In genomic region chr5:97839271-97839923, GRCm38 (mm10) we compare ENCODE assay signal across 20 mouse cellular contexts.
A peak's percentile ranks its signal among the peaks of the same experiment; 100 is the strongest.
DNase-seq lines count a peak whose midpoint lies in the region; TF ChIP-seq lines count a peak whose summit lies in the region.
"Had no signal": no experiment of that assay in that cellular context is flagged by ENCODE, and none has a peak within 500 bp of the region (broad histone marks: within the 10 kb centered on the region; RNA-seq: fewer than 3 reads in every experiment).

No protein-coding gene starts in this region.

- intact Hi-C loops in left cerebral cortex, adult 2 months (cut with DNase I), result no loop called here

- no peak overlapping the region for H3K9ac ChIP-seq in ES-E14 (ENCODE audit: insufficient read depth, low read depth, low read length, poor library complexity, severe bottlenecking)
- H3K9ac ChIP-seq: embryonic facial prominence, embryonic 12.5 days; forebrain, embryonic 13.5 days; forebrain, embryonic 15.5 days; forebrain, postnatal 0 days had no signal

- H3K27ac ChIP-seq in ES-E14 (ENCODE audit: insufficient read depth, low read depth, low read length, poor library complexity, severe bottlenecking), result no peak overlapping the region
- H3K27ac ChIP-seq in left cerebral cortex, adult 2 months, result no peak overlapping the region
- H3K27ac ChIP-seq: embryonic facial prominence, embryonic 10.5 days; embryonic facial prominence, embryonic 12.5 days; forebrain, embryonic 13.5 days; forebrain, embryonic 15.5 days had no signal

- in situ Hi-C loops in ES-E14 (cut with MboI; ENCODE audit: low sequenced_read_pairs in 2 of 2, unreplicated experiment in 2 of 2), result no loop called here

- DNase-seq in ES-CJ7 (ENCODE audit: low read depth, low spot score), result peak; percentile 82
- peak; percentile 60 for DNase-seq in ES-E14 (ENCODE audit: low read depth, low spot score)
- peak; percentile 13 for DNase-seq in WW6 (ENCODE audit: low read depth, low spot score)
- DNase-seq in brain, adult 2 months (ENCODE audit: low read depth, low spot score), result peak; percentile 41
- DNase-seq in left cerebral cortex, adult 2 months (ENCODE audit: extremely low spot score in 1 of 2, low spot score in 2 of 2), result no peak
- DNase-seq in c-Kit-positive CD71-positive TER-119-positive erythroid progenitor cells, embryonic 14.5 days (ENCODE audit: low spot score), result no peak
- DNase-seq in lung, postnatal 25 days (ENCODE audit: low spot score), result no peak
- DNase-seq: adrenal gland, adult 8-10 months; adrenal gland, postnatal 14 days; adrenal gland, postnatal 36 days; cerebellum, adult 11-12 months; cerebellum, adult 2 months; cerebellum, adult 9-10 months; cerebellum, postnatal 10 days; cerebellum, postnatal 25 days; forebrain, postnatal 0 days had no signal

- H3K4me1 ChIP-seq in ES-E14 (ENCODE audit: control insufficient read depth in 2 of 2, insufficient read depth in 2 of 2, low read length in 2 of 2, poor library complexity in 1 of 2), result peaks cover 0 to 2% of the 10 kb centered on the region in 2 experiments; a peak in 1 of 4 replicates
- H3K4me1 ChIP-seq: embryonic facial prominence, embryonic 12.5 days; forebrain, embryonic 13.5 days; forebrain, embryonic 15.5 days had no signal

- H3K36me3 ChIP-seq in ES-E14 (ENCODE audit: control insufficient read depth, insufficient read depth, low read length, poor library complexity, severe bottlenecking), result no peaks in the 10 kb centered on the region
- H3K36me3 ChIP-seq: embryonic facial prominence, embryonic 10.5 days; embryonic facial prominence, embryonic 12.5 days; forebrain, embryonic 15.5 days had no signal

- no peaks in the 10 kb centered on the region for H3K9me3 ChIP-seq in ES-E14 (ENCODE audit: control insufficient read depth, insufficient read depth, low read depth, low read length)
- H3K9me3 ChIP-seq: embryonic facial prominence, embryonic 10.5 days; embryonic facial prominence, embryonic 12.5 days; forebrain, embryonic 13.5 days; forebrain, embryonic 15.5 days had no signal

- no peak overlapping the region for H3K4me3 ChIP-seq in ES-E14 (ENCODE audit: insufficient read depth in 1 of 2, low read depth in 1 of 2, low read length in 2 of 2, poor library complexity in 1 of 2, severe bottlenecking in 1 of 2)
- no peak overlapping the region for H3K4me3 ChIP-seq in left cerebral cortex, adult 2 months
- H3K4me3 ChIP-seq: embryonic facial prominence, embryonic 10.5 days; embryonic facial prominence, embryonic 12.5 days; forebrain, embryonic 13.5 days; forebrain, embryonic 15.5 days had no signal

- TF ChIP-seq CTCF in left cerebral cortex, adult 2 months (IDR thresholded peaks at IDR 0.05), result no peak

TF ChIP-seq in ES-E14, 5 proteins besides CTCF, POLR2A, EP300 and RAD21:
- TF ChIP-seq ZNF384 (IDR thresholded peaks at IDR 0.05; ENCODE audit: low read depth, low read length) (no peak), HCFC1 (IDR thresholded peaks at IDR 0.05; ENCODE audit: borderline replicate concordance, insufficient read depth, low read length) (no peak), CHD2 (IDR thresholded peaks at IDR 0.05; ENCODE audit: low read depth, low read length) (no peak), MAFK (IDR thresholded peaks at IDR 0.05; ENCODE audit: insufficient read depth, low read depth, low read length) (no peak), ZC3H11A (IDR thresholded peaks at IDR 0.05; ENCODE audit: borderline replicate concordance, low read depth, low read length) (no peak)

Comparison
In these comparisons a context has a peak if more than half of its experiments do, and no peak if none do; other contexts are left out.
1. DNase-seq: peak in ES-CJ7 (single experiment), ES-E14 (single experiment), WW6 (single experiment) and brain, adult 2 months (single experiment); none in left cerebral cortex, adult 2 months (0 of 2), c-Kit-positive CD71-positive TER-119-positive erythroid progenitor cells, embryonic 14.5 days (single experiment) and lung, postnatal 25 days (single experiment).